Mouse (Mus musculus): ENCODE measurements around the gene Large1.
"Not testable (repeated sequence)": the region's sequence is repeated elsewhere in the genome, so short reads cannot be mapped to it uniquely, and the experiment has no call there.

The Large1 gene

DNA sequence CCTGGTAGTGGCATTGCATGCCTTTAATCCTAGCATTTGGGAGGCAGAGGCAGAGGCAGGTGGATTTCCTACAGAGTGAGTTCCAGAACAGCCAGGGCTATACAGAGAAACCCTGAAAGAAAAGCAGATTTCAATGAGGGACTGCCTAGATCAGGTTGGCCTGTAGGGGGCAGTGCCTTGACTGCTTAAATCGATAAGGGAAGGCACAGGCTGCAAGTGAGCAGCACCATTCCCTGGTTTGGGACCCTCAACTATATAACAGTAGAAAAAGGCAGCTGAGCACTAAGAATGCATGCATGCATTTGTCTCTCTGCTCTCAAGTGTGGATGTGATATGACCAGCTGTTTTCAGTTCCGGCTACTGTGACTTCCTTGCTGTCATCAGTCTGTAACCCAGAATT is 349.5 kb downstream of the Large1 start:
- DNase-seq = peak; percentile 7 to 62

DNA sequence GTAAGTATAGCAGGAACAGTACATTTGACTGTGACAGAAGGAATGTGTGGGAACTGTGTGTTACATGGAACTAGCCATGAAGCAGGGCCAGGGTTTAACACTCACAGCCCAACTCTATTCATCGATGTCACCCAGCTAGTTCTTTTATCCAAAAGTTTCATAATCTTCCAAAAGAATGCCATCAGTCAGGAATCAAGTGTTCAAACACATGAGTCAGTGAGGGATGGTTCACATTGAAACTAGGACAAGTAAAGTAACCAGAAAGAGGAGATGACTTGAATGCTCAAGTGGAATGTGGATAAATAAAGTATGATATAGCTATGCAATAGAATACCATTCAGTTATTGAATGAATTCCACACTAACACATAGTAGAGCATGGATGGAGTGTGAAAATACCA is 359.5 kb downstream of the Large1 start:
- no peak for DNase-seq

DNA sequence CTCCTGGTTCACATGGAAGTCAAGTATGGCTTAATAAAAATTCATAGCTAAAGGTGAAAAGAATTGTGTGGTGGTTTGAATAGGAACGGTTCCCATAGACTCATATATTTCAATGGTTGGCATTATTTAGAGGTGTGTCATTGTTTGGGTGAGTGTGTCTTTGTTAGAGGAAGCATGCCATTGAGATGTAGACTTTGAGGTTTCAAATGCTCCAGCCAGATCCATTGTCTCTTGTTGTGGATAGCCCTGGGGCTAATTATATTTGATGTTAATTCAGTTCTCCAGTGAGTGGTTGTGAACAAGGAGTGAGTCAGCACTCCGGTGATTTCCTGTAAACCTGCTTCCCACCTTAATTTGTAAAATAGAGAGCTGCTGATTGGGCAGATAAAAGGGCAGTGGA is 362.9 kb downstream of the Large1 start:
- DNase-seq = no peak

DNA sequence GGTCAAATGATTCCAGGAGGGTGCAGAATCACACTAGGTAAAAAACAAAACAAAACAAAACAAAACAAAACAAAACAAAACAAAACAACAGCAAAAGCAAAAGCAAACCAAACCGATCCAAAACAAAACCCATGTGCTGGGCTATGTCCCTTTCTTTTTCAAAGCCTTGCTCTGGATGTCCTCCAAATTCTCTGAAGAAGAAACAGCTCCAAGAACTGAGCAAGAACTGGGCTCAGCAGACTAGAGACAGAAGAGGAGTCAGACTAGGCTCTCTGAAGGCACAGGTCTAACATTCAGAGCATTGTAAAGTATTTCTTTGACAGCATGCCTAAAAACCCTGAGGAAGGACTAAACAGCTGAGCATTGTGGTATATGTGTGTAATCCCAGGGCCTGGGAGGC is 370.5 kb downstream of the Large1 start:
- no peak for DNase-seq

DNA sequence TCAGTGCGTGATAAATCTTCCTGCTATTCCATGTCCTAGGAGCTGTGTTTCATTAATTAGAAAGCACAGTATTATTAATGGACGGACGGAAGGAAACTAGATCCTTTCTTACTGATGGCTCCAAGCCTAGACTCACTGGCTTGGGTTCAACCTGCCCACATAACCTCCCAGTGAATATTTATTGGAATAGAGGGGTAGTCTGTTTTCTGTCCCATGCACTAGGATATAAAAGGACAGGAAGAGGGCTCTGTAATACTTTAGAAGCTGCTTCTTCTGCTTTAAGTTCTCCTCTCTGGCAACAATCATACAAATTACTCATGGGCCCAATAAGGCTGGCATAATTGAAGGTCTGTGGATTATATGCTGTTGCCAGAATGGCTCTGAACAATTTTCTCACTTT is 398.3 kb downstream of the Large1 start:
- no peak for DNase-seq

DNA sequence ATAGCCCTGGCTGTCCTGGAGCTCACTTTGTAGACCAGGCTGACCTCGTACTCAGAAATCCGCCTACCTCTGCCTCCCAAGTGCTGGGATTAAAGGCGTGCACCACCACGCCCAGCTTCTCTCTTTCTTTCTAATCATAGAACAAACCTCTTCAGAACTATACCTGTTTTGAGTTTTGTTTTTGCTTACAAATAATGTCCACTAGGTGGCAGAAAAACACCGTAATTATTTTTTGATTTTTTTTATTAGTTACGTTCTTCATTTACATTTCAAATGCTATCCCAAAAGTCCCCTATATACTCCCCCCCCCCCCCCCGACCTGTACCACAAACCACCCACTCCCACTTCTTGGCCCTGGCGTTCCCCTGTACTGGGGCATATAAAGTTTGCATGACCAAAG is 411.9 kb downstream of the Large1 start:
- not testable (repeated sequence) for DNase-seq

DNA sequence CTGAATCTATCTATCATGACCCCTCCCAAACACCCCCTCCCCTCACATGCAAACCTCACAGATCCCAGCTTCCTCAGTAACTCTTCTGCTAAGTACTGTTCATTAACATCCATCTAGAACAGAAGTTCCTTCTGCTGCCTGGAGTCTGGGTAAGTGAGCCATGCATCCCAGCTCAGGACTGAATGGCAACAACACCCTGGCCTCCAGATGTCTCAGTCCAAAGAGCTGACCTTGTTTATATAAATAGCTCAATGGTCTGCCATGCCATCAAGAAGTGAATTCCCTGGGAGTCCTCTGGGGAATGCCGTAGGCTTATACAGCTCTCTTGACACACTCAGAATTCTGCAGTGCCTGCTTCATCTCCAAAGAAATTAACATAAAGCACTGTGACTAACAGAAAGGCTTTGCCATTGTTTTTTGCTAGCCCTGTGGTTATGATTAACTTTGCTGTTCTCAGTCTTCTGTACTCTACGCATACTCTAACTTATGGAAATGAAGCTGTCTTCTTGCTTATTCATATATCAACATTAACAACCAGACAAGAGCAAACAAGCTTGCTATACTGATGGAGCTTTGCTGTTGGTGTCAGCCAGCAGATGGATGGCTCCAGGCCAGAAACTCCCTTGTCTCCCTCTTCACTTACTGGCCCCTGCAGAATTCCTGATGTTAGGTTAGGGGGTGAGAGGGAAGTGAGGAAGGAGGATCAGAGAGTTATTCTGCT is 434.0 kb downstream of the Large1 start:
- no peak for DNase-seq

DNA sequence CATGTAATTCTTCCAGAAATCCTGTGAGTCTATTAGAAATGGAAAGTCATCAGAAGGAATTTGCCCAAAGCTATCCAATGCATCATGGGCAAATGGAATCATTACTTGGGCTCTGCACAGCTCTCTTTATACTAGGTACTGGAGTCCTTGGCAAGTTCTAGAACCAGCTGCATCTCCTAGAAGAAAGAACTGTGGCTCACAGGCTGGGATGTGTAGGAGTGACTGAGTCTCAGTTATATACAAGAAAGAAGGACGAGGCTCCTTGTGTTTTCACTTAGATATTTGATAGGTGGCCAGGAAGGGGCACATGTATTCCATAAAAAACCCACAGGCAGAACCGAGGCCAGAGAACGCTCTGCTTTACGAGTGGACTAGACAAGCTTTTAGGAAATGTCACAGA is 447.8 kb downstream of the Large1 start:
- DNase-seq = no peak

DNA sequence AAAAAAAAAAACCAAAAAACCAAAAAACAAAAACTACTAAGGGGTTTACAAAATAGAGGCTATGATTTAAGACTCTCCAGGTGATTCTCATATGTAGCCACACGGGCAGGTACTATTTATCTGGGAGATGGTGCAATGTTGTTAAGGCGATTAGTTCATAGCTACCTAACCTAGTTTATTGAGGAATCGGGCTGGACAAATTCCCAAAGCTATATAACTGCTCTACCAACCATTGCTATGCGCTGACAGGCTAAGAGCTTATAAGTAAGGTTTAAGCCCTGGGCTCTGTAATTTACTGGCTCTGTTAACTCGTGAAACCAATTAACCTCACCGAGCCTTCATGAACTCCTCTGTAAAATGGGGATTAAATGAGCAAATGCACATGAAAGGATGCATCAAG is 451.7 kb downstream of the Large1 start:
- no peak for DNase-seq

DNA sequence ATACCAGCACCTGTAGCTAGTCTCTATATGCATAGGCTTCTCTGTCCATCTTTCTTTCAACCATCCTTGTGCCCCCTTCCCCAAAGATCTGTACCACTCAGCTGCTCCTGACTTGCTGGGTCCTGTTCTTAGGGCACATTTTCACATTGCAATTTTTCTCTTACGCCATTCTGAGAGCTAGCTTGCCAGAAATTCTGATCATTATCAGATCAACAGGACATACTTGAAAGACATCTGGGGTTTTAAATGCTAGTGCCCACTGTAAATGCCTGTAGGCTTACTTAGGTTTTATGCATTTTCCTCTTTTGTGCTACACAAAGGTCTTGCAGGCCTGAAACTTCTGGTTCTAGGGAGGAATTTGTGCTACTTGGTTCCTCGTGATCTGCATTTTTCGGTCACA is 454.0 kb downstream of the Large1 start:
- DNase-seq = no peak

DNA sequence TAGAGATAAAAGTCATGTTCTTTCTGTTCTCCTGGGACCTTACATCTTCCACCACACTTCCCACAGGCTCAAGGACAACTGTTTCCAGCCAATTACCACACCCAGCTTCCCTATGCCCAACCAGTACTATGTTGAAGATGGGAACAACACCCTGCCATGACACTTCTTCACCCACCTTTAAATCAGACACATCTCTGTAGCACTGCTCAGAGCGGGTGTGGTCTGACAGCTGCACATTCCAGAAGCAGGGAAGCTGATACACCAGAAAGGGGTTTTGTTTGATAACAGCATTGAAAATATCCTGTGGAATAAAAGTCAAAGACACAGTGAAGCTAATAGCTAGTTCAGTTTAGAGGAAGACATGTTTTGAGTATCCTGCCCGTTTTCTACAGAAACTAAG is 470.3 kb downstream of the Large1 start:
- DNase-seq = no peak

DNA sequence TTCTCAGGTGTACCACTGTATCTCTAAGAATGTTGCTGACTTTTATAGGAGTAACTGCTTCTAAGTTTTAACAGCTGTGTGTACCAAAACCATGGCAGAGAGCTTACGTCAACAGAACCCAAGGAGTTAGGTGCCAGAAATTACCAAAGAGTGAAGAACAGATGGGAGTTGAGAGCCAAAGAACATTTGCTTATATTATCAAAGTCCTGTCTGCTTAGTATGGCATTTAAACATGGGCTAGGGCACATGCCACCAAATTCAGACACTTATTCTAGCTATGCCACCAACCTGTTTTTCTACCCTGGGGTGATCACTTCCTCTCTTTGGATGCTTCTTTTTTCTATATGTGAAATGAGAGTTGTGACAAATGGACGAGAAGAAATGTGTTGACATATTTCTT is 479.9 kb downstream of the Large1 start:
- no peak for DNase-seq

DNA sequence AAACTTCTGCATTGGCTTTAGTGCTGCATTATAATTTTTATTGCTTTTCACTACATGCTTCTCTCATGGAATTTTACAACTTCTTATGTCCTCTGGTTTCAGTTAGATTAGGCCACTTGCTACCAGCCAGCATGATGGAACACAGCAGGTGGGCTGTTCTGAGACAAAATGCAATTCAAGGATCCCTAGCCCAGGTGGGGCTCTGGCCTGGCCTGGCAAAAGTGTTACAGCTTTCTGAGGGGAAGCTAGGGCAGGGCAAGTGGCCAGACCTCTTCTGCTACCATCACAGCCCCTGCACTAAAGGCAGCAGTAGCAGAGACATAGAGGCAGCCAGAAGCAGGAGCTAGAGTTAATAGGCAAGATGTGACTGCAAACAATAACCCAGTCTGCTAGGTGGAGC is 506.5 kb downstream of the Large1 start:
- DNase-seq = no peak

DNA sequence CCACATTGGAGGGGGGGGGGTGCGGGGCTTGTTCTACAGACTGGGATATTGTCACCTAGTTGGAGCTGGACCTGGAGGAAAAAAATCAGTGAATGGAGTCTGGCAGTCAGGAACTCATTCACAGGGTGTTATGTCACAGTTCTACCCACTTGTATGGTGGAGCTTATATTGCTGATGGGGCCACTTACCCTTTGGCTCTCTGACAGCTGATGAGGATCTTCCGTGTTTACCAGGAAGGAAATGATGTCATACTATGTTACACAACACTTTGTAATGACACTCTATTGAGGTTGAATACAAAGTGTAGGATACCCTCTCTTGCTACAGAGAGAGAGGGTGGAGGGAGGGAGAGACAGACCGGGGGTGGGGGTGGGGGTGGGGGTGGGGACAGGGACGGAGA is 517.5 kb downstream of the Large1 start:
- no peak for DNase-seq

DNA sequence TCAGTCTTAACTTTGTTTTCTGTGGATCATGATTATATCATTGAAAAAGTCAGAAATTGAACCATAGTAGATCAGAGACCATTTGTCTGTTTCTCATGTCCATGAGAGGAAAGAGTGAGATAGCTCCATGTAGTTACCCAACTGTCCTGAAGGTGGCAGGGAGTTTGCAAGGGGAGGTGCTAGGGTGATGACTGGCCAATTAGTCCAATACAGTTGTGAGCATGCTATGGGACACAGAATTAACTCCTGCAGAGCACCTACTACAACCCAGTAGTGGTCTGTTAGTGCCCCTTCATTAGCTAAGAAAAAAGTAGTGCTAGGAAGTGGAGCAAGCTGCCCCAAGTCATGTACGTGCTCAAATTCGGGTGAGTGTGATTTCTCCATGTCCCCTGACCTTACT is 520.2 kb downstream of the Large1 start:
- DNase-seq = no peak

DNA sequence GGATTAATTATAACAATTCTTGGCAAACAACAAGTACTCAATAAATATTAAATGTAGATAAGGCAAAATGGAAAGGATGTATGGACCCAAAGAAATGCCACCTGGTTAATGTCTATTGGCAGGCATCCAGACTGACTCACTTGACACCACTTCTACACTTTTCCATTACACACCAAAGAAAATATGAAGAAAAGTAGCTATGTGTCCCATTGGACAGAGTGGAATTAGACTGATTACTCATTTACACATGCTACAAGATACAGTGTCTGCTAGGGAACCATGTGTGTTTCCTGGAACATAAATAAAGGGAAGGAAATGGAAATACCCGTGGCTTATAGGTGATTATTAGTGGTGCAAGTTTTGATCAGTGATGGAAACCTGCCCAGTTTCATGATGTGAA is 521.0 kb downstream of the Large1 start:
- no peak for DNase-seq

DNA sequence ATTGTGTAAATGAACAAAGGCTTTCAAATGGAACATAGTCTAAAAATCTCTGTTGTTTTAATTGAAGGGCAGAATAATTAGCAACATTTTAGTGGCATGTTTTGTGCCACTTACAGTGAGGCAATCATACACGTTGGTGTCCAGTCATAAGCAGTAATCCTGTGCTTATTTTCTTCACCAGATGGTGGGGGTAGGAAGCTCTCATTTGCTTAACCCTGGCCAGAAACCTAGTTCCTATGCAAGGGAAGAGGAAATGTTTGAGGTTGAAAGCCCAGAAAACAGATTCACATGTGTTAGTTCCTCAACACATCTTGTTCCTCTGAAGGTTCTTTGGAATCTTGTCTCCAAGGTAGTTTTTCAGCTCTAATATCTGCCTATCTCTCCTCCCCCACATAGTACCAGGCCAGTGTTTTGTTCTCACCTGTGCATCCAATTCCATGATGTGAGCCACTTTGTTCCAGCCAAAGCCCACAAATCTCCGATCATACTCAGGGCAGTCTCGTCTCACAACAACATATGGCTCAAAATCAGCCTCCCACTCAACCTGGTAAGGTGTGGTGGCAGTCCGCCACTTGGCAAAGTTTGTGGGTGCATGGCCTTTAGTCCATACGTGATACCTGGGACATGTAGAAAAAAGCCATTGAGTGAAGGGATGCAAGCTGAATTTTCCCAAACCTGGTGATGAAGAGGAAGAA is 535.5 kb downstream of the Large1 start:
- no peak for DNase-seq

DNA sequence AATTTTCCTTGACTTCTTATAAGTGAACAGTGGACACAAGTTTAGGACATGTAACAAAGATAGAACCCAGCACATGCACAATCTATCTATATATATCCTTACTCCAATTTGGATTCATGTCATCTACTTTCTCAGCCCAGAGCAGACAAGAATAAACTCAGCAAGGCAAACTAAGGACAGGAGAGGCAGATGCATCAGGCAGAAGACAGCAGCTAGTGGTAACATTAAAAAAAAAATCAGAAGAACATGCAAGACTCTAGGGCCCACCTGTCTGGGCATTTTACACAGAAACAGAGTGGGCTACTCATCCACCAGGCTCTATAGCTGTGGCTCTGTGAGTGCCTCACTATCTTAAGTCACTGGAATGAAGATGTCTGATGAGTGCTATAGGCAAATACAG is 536.7 kb downstream of the Large1 start:
- DNase-seq = no peak

DNA sequence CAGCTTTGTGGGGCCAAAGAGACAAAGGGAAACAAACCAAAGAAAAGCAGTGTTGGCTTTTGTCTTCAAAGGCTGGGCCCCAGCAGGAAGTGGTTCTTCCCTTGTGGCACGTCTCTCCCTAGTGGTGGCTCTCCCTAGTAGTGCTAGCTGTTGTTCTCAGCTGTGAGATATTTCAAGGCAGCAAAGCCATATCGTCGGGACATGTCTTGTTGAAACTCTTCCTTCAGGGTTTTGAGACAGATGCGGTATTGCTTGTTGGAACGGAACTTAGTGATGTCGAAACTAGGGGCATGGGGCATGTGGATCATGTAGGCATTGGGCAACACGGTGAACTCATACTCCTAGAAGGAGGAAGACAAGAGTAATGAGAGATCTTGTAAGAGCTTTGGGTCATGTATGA is 537.7 kb downstream of the Large1 start:
- DNase-seq = no peak

DNA sequence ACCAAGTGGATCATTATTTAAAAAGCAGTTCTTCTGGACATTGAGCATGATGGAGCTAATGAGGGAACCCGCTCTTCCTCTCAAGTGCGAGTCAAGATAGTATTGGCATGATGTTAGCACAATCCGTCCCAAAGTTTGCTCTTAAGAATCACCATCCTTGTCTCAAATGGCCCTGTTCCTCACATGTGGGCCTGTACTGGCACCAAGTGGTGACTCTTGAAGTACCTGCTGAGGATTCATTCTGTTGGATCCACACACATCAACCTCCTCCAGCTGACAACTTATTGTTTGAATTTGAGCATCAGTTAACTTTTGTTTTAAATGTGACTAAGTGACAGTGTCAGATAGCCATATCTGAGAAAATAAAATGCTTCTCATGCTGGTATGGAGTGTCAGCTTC is 540.6 kb downstream of the Large1 start:
- DNase-seq = peak; percentile 10 to 37

DNA sequence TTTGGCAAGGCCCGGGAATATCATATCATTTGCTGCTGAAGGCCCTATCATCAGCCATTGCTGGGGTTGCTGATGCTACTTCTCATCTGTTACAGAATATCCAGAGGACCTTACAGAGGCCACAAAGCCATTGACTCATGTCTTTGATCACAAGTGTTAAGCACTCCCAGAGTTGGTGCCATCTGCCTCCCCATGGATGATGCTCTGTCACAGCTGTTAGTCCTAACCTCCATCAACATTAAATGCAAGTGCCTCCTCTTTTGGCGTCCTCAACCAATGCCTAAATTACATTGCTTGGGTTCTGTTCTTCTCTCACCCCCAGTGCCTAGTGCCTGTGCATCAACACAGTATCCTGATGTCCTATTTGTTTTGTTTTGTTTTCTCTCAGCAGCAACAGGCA is 551.8 kb downstream of the Large1 start:
- DNase-seq = no peak

DNA sequence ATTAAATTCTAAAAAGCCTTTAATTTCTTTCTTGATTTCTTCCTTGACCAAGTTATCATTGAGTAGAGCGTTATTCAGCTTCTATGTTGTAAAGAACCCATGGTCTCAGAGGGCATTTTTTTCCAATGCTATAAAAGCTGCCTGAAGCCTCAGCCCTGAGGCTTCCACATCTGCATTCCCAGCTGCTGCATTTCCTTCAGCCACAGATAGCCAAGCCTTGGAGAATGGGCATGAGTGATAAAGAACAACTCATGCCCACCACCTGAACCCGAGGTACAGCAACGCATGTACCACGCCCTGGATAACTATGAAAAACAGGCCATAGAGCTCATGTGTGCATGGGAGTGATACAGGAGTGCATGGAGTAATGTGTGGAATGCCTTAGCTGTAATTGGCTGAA is 572.7 kb downstream of the Large1 start:
- DNase-seq = no peak

DNA sequence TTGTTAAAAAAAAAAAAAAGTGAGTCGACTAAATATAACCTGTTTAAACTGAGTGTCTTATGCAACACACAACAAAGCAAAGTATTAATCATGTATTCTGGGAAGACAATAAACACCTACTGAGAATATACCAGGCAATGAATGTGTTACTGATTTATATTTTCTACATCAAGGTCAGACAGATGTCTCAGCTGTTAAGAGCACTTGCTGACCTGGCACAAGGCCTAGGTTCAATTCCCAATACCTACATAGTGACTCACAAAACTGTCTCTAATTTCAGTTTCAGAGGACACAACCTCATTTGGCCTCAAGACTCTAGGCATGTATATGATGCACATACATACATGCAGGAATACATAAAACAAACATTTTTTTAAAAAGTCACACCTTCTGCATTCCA is 575.5 kb downstream of the Large1 start:
- no peak for DNase-seq

DNA sequence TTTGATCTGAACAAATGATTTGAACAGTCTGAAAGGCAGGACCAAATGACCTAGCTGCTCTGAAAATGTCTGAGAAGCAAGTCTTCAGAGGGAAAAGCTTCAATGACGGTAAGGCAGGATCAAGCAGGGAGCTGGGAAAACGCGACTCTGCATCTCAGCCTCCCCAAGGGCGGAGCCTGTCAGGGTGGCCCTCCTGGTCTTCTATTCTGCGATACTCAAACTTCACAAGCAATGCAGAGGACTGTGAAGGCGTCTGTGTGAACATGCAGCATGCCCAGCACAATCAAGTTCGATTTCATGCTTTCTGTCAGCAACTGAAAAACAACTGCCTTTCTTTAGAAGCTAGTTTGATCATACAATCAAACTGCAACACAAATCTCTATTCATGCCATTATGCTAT is 586.6 kb downstream of the Large1 start:
- DNase-seq = no peak

DNA sequence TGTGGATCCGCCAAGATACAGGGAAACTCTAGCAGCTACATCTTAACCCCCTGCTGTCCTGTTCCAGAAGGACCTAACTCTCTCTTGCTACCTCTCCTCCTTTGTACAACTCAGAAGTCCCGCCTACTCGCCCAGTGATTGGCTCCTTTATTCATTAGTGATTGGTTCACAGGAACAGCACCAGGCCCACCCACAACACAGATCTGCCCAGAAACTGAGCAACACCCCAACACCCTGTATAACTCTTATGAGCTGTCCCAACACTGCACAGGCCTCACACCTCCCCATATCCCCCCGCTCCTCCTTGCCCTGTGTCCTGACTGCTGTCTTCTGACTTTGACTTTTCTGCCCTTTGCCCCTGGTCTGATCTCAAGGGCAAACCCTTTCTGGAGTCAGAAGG is 587.6 kb downstream of the Large1 start:
- no peak for DNase-seq
